Mouse (Mus musculus) MEL (cell line): ENCODE measurements around the gene Pnldc1. TPM values are rescaled to one million over a fixed set of nuclear protein-coding genes. Genes with fewer than 3 reads are reported as not detected.

Experiments used
- DNase-seq: peaks from one replicate; pipeline ENCODE4 v3.0.0; 2011; ENCODE audit warnings: low read depth, low spot score
- H3K27ac ChIP-seq: 2 replicates; pipeline ENCODE4 v1.5.1; 2012; ENCODE audit warnings: low read depth, mild to moderate bottlenecking, control low read depth, low read length, moderate library complexity; ENCODE audit not compliant: control insufficient read depth
- H3K27me3 ChIP-seq, 2 experiments: fragments of 150-350 bp in 1 of 2; sonication (generic) in 1 of 2; 2 replicates each; pipeline ENCODE4 v1.6.1; 2012; ENCODE audit warnings: low read length in 2 of 2, mild to moderate bottlenecking in 2 of 2, improper control_type of control experiment in 1 of 2, moderate library complexity in 1 of 2; ENCODE audit not compliant: insufficient read depth in 2 of 2, control insufficient read depth in 1 of 2
- H3K36me3 ChIP-seq, 2 experiments: 2 replicates each; pipeline ENCODE4 v1.6.1; 2012 to 2014; ENCODE audit warnings: low read length in 2 of 2, improper control_type of control experiment in 1 of 2, inconsistent platforms in 1 of 2, mild to moderate bottlenecking in 1 of 2; ENCODE audit not compliant: insufficient read depth in 2 of 2, control insufficient read depth in 1 of 2
- H3K4me1 ChIP-seq, 2 experiments: fragments of 150-350 bp in 1 of 2; sonication (generic) in 1 of 2; 2 replicates each; pipeline ENCODE4 v1.6.1; 2012; ENCODE audit warnings: low read length in 2 of 2, improper control_type of control experiment in 1 of 2, mild to moderate bottlenecking in 1 of 2; ENCODE audit not compliant: insufficient read depth in 2 of 2, control insufficient read depth in 1 of 2
- H3K4me3 ChIP-seq, 2 experiments: fragments of 150-350 bp in 1 of 2; sonication (generic) in 1 of 2; 2 replicates each; pipeline ENCODE4 v1.5.1; 2012; ENCODE audit warnings: low read depth in 2 of 2, low read length in 2 of 2, mild to moderate bottlenecking in 2 of 2, moderate library complexity in 2 of 2, control low read depth in 1 of 2, improper control_type of control experiment in 1 of 2; ENCODE audit not compliant: control insufficient read depth in 1 of 2, insufficient read depth in 1 of 2
- H3K79me2 ChIP-seq: 2 replicates; pipeline ENCODE4 v1.6.1; 2012; ENCODE audit warnings: mild to moderate bottlenecking, low read length, moderate library complexity; ENCODE audit not compliant: control insufficient read depth, poor library complexity, insufficient read depth
- H3K9ac ChIP-seq: 2 replicates; pipeline ENCODE4 v1.6.1; 2012; ENCODE audit warnings: low read depth, mild to moderate bottlenecking, control low read depth, low read length, moderate library complexity; ENCODE audit not compliant: control insufficient read depth, poor library complexity, severe bottlenecking
- H3K9me3 ChIP-seq: fragments of 150-350 bp; sonication (generic); replicated peaks from 2 replicates; pipeline ENCODE4 v1.6.1; 2012; ENCODE audit warnings: mild to moderate bottlenecking, low read length, improper control_type of control experiment, moderate library complexity; ENCODE audit not compliant: insufficient read depth
- BHLHE40 ChIP-seq: IDR thresholded peaks from 2 replicates; pipeline ENCODE4 v1.6.1; 2012; ENCODE audit warnings: low read depth, mild to moderate bottlenecking, inconsistent platforms, low read length, improper control_type of control experiment, borderline replicate concordance
- CHD2 ChIP-seq: IDR thresholded peaks from 2 replicates; pipeline ENCODE4 v1.6.1; 2011; ENCODE audit warnings: low read length, improper control_type of control experiment
- CTCF ChIP-seq, 3 experiments: IDR thresholded peaks in 2 of 3; conservative IDR thresholded peaks in 1 of 3; 2 replicates each; pipeline ENCODE4 v1.5.1; 2011 to 2012; ENCODE audit warnings: low read length in 3 of 3, low read depth in 2 of 3, mild to moderate bottlenecking in 2 of 3, improper control_type of control experiment in 1 of 3, inconsistent platforms in 1 of 3, mixed read lengths in 1 of 3, moderate library complexity in 1 of 3; ENCODE audit not compliant: control insufficient read depth in 1 of 3, insufficient read depth in 1 of 3, poor library complexity in 1 of 3, severe bottlenecking in 1 of 3
- E2F4 ChIP-seq: IDR thresholded peaks from 2 replicates; pipeline ENCODE4 v1.6.1; 2011; ENCODE audit warnings: low read depth, low read length, improper control_type of control experiment, borderline replicate concordance
- ELF1 ChIP-seq: IDR thresholded peaks from 2 replicates; pipeline ENCODE4 v1.6.1; 2014; ENCODE audit warnings: low read depth, mild to moderate bottlenecking, inconsistent platforms, low read length, improper control_type of control experiment, moderate library complexity
- EP300 ChIP-seq, 2 experiments: IDR thresholded peaks; 2 replicates each; pipeline ENCODE4 v1.6.1; 2011; ENCODE audit warnings: improper control_type of control experiment in 2 of 2, low read length in 2 of 2, low read depth in 1 of 2, mild to moderate bottlenecking in 1 of 2
- ETS1 ChIP-seq: IDR thresholded peaks from 2 replicates; pipeline ENCODE4 v1.6.1; 2012; ENCODE audit warnings: low read depth, mild to moderate bottlenecking, inconsistent platforms, low read length, improper control_type of control experiment, moderate library complexity
- GABPA ChIP-seq: IDR thresholded peaks from 2 replicates; pipeline ENCODE4 v1.6.1; 2012; ENCODE audit warnings: low read depth, mild to moderate bottlenecking, inconsistent platforms, low read length, improper control_type of control experiment, moderate library complexity
- GATA1 ChIP-seq: IDR thresholded peaks from 2 replicates; pipeline ENCODE4 v1.6.1; 2011; ENCODE audit warnings: low read depth, low read length, improper control_type of control experiment
- HCFC1 ChIP-seq: IDR thresholded peaks from 2 replicates; pipeline ENCODE4 v1.6.1; 2012; ENCODE audit warnings: low read depth, mild to moderate bottlenecking, inconsistent platforms, low read length, improper control_type of control experiment, moderate library complexity
- JUND ChIP-seq: IDR thresholded peaks from 2 replicates; pipeline ENCODE4 v1.6.1; 2011; ENCODE audit warnings: low read depth, mild to moderate bottlenecking, improper control_type of control experiment, low read length
- KAT2A ChIP-seq: conservative IDR thresholded peaks from 2 replicates; pipeline ENCODE4 v1.6.1; 2012; ENCODE audit warnings: low read depth, low read length, improper control_type of control experiment, inconsistent platforms
- MAFK ChIP-seq: IDR thresholded peaks from 2 replicates; pipeline ENCODE4 v1.6.1; 2011; ENCODE audit warnings: low read depth, mild to moderate bottlenecking, low read length, improper control_type of control experiment, borderline replicate concordance
- MAX ChIP-seq: IDR thresholded peaks from 2 replicates; pipeline ENCODE4 v1.6.1; 2011; ENCODE audit warnings: low read length, improper control_type of control experiment
- MAZ ChIP-seq: IDR thresholded peaks from 2 replicates; pipeline ENCODE4 v1.6.1; 2012; ENCODE audit warnings: low read depth, mild to moderate bottlenecking, inconsistent platforms, low read length, improper control_type of control experiment
- MEF2A ChIP-seq: IDR thresholded peaks from 2 replicates; pipeline ENCODE4 v1.6.1; 2014; ENCODE audit warnings: low read depth, mild to moderate bottlenecking, inconsistent platforms, low read length, improper control_type of control experiment; ENCODE audit not compliant: poor library complexity, insufficient replicate concordance, severe bottlenecking; ENCODE audit errors: extremely low read depth
- MYB ChIP-seq: IDR thresholded peaks from 2 replicates; pipeline ENCODE4 v1.6.1; 2011; ENCODE audit warnings: mild to moderate bottlenecking, low read depth, low read length, improper control_type of control experiment
- MYC ChIP-seq: IDR thresholded peaks from 2 replicates; pipeline ENCODE4 v1.6.1; 2011; ENCODE audit warnings: low read depth, mild to moderate bottlenecking, low read length, improper control_type of control experiment, moderate library complexity
- NELFE ChIP-seq: IDR thresholded peaks from 2 replicates; pipeline ENCODE4 v1.6.1; 2011; ENCODE audit warnings: low read depth, low read length, improper control_type of control experiment
- NRF1 ChIP-seq: IDR thresholded peaks from 2 replicates; pipeline ENCODE4 v1.6.1; 2014; ENCODE audit warnings: low read depth, mild to moderate bottlenecking, inconsistent platforms, low read length, improper control_type of control experiment, moderate library complexity; ENCODE audit not compliant: poor library complexity, insufficient read depth, severe bottlenecking
- POLR2A ChIP-seq, 2 experiments: IDR thresholded peaks; 2 replicates each; pipeline ENCODE4 v1.6.1; 2011 to 2012; ENCODE audit warnings: low read length in 2 of 2, mild to moderate bottlenecking in 2 of 2, control low read depth in 1 of 2, improper control_type of control experiment in 1 of 2, low read depth in 1 of 2, moderate library complexity in 1 of 2; ENCODE audit not compliant: control insufficient read depth in 1 of 2, insufficient read depth in 1 of 2, poor library complexity in 1 of 2
- POLR2AphosphoS2 ChIP-seq: IDR thresholded peaks from 2 replicates; pipeline ENCODE4 v1.6.1; 2011; ENCODE audit warnings: low read length, improper control_type of control experiment
- POLR2AphosphoS5 ChIP-seq: IDR thresholded peaks from 2 replicates; pipeline ENCODE4 v1.6.1; 2012; ENCODE audit warnings: low read depth, borderline replicate concordance, mild to moderate bottlenecking, inconsistent platforms, low read length, moderate library complexity, mixed read lengths
- RAD21 ChIP-seq: IDR thresholded peaks from 2 replicates; pipeline ENCODE4 v1.6.1; 2011; ENCODE audit warnings: mild to moderate bottlenecking, low read depth, low read length, improper control_type of control experiment
- RCOR1 ChIP-seq: IDR thresholded peaks from 2 replicates; pipeline ENCODE4 v1.6.1; 2012; ENCODE audit warnings: low read depth, mild to moderate bottlenecking, inconsistent platforms, low read length, improper control_type of control experiment
- SIN3A ChIP-seq: IDR thresholded peaks from 2 replicates; pipeline ENCODE4 v1.6.1; 2012; ENCODE audit warnings: low read length, improper control_type of control experiment, inconsistent platforms
- SMC3 ChIP-seq: IDR thresholded peaks from 2 replicates; pipeline ENCODE4 v1.6.1; 2011; ENCODE audit warnings: low read depth, low read length, improper control_type of control experiment
- TAL1 ChIP-seq: IDR thresholded peaks from 2 replicates; pipeline ENCODE4 v1.6.1; 2012; ENCODE audit warnings: mild to moderate bottlenecking, inconsistent platforms, low read length, moderate library complexity, mixed read lengths
- TCF12 ChIP-seq: IDR thresholded peaks from 2 replicates; pipeline ENCODE4 v1.6.1; 2014; ENCODE audit warnings: low read depth, mild to moderate bottlenecking, inconsistent platforms, low read length, improper control_type of control experiment, moderate library complexity
- UBTF ChIP-seq: IDR thresholded peaks from 2 replicates; pipeline ENCODE4 v1.6.1; 2012; ENCODE audit warnings: low read depth, mild to moderate bottlenecking, inconsistent platforms, low read length, improper control_type of control experiment, moderate library complexity, borderline replicate concordance; ENCODE audit not compliant: insufficient read depth
- USF1 ChIP-seq: IDR thresholded peaks from 2 replicates; pipeline ENCODE4 v1.6.1; 2014; ENCODE audit warnings: low read depth, mild to moderate bottlenecking, inconsistent platforms, low read length, improper control_type of control experiment, moderate library complexity
- USF2 ChIP-seq, 2 experiments: IDR thresholded peaks; 2 replicates each; pipeline ENCODE4 v1.6.1; 2011 to 2012; ENCODE audit warnings: improper control_type of control experiment in 2 of 2, low read length in 2 of 2, borderline replicate concordance in 1 of 2, inconsistent platforms in 1 of 2, low read depth in 1 of 2, mild to moderate bottlenecking in 1 of 2; ENCODE audit not compliant: insufficient read depth in 1 of 2
- ZC3H11A ChIP-seq: IDR thresholded peaks from 2 replicates; pipeline ENCODE4 v1.6.1; 2012; ENCODE audit warnings: low read depth, mild to moderate bottlenecking, inconsistent platforms, low read length, improper control_type of control experiment
- ZKSCAN1 ChIP-seq: IDR thresholded peaks from 2 replicates; pipeline ENCODE4 v1.6.1; 2012; ENCODE audit warnings: low read depth, mild to moderate bottlenecking, inconsistent platforms, low read length, improper control_type of control experiment, moderate library complexity
- ZMIZ1 ChIP-seq: IDR thresholded peaks from 2 replicates; pipeline ENCODE4 v1.6.1; 2012; ENCODE audit warnings: low read depth, mild to moderate bottlenecking, inconsistent platforms, low read length, improper control_type of control experiment, moderate library complexity
- ZNF384 ChIP-seq: IDR thresholded peaks from 2 replicates; pipeline ENCODE4 v1.6.1; 2012; ENCODE audit warnings: low read depth, mild to moderate bottlenecking, inconsistent platforms, low read length, improper control_type of control experiment
- polyA plus RNA-seq, 2 experiments: library from polyadenylated mRNA; stranded (reverse) in 1 of 2; unstranded in 1 of 2; fragments of >175 nt in 1 of 2; fragments of >200 nt in 1 of 2; gene quantifications; 2 replicates each; pipeline versions ENCODE4 v1.2.1 to v1.2.4; 2012; ENCODE audit warnings: low replicate concordance in 2 of 2, low read depth in 1 of 2; ENCODE audit not compliant: insufficient read length in 2 of 2, insufficient read depth in 1 of 2, missing spikeins in 1 of 2
- total RNA-seq: library from RNA; depleted of rRNA; stranded (reverse); fragments of 300-350 nt; gene quantifications from 2 replicates; pipeline ENCODE4 v1.2.3, GENCODE M21; 2012

Pnldc1 gene
- total and polyA plus RNA-seq, 3 experiments = 0.54 to 1.1 TPM; not detected in 1

GRCm38 (mm10) chr17:12941543-12942260, 31.7 kb upstream of the Pnldc1 start:
- no peak overlapping the region for H3K9ac ChIP-seq
- DNase-seq = no peak
- TF ChIP-seq HCFC1 (no peak), POLR2AphosphoS2 (no peak), NELFE (no peak), MAFK (peak; percentile 66; the same call in 1 of the 2 replicates), SIN3A (no peak), MYC (no peak), NRF1 (no peak), ETS1 (0 out of 2 replicates have a peak, but pooled peaks have one; percentile 44), CTCF (IDR thresholded peaks at IDR 0.05 in 2 of 3, conservative IDR thresholded peaks at IDR 0.05 in 1 of 3; ENCODE audit: control insufficient read depth in 1 of 3, insufficient read depth in 1 of 3, low read depth in 2 of 3, low read length in 3 of 3, poor library complexity in 1 of 3, severe bottlenecking in 1 of 3) (no peak), MAZ (no peak), BHLHE40 (no peak), ZMIZ1 (no peak), GATA1 (0 out of 2 replicates have a peak, but pooled peaks have one; percentile 9), SMC3 (no peak), TAL1 (no peak), RCOR1 (no peak), EP300 (IDR thresholded peaks at IDR 0.05; ENCODE audit: low read depth in 1 of 2, low read length in 2 of 2) (peak; percentile 17 to 29; a peak in 2 of 4 replicates), MYB (no peak), ZKSCAN1 (no peak), ZNF384 (peak; percentile 47; the same call in 1 of the 2 replicates), GABPA (no peak), TCF12 (peak; percentile 39; the same call in 1 of the 2 replicates), CHD2 (no peak), E2F4 (no peak), JUND (no peak), USF1 (no peak), MEF2A (no peak), USF2 (IDR thresholded peaks at IDR 0.05; ENCODE audit: borderline replicate concordance in 1 of 2, insufficient read depth in 1 of 2, low read depth in 1 of 2, low read length in 2 of 2) (no peak), RAD21 (no peak), ELF1 (no peak), POLR2A (IDR thresholded peaks at IDR 0.05; ENCODE audit: control insufficient read depth in 1 of 2, insufficient read depth in 1 of 2, low read depth in 1 of 2, low read length in 2 of 2, poor library complexity in 1 of 2) (no peak), UBTF (no peak), POLR2AphosphoS5 (no peak), KAT2A (no peak), ZC3H11A (no peak), MAX (no peak)

More at GRCm38 (mm10) chr17:12941543-12942260, 31.7 kb upstream of the Pnldc1 start:
- peaks cover 5 to 6% of the 10 kb centered on the region in 2 experiments; a peak in 3 of 4 replicates for H3K4me1 ChIP-seq
- H3K27me3 ChIP-seq = no peaks in the 10 kb centered on the region
- no peaks in the 10 kb centered on the region for H3K79me2 ChIP-seq
- H3K9me3 ChIP-seq = no peaks in the 10 kb centered on the region
- H3K27ac ChIP-seq = no peak overlapping the region
- H3K4me3 ChIP-seq = no peak overlapping the region
- peaks cover 0 to 5% of the 10 kb centered on the region in 2 experiments; a peak in 3 of 4 replicates for H3K36me3 ChIP-seq
